Mouse (Mus musculus): ENCODE results near the gene Acp6. TPM values are rescaled to one million over a fixed set of nuclear protein-coding genes. Genes with fewer than 3 reads are reported as not detected.
A peak's percentile ranks its signal among the peaks of the same experiment; 100 is the strongest.

Acp6 gene
- total and polyA plus RNA-seq, 3 experiments: 34.4 to 66.9 TPM; not detected in 1

- Histone ChIP-seq H3K36me3 (ENCODE audit: control insufficient read depth in 1 of 2, insufficient read depth in 2 of 2, low read length in 2 of 2) (no peaks in the 10 kb centered on the region), H3K9me3 (replicated peaks; ENCODE audit: insufficient read depth, low read length) (no peaks in the 10 kb centered on the region), H3K4me1 (ENCODE audit: control insufficient read depth in 1 of 2, insufficient read depth in 2 of 2, low read length in 2 of 2) (peaks cover 0 to 4% of the 10 kb centered on the region in 2 experiments; a peak in 1 of 4 replicates), H3K79me2 (ENCODE audit: control insufficient read depth, insufficient read depth, low read length, poor library complexity) (no peaks in the 10 kb centered on the region), H3K9ac (ENCODE audit: control insufficient read depth, low read depth, low read length, poor library complexity, severe bottlenecking) (no peak overlapping the region), H3K4me3 (ENCODE audit: control insufficient read depth in 1 of 2, insufficient read depth in 1 of 2, low read depth in 2 of 2, low read length in 2 of 2) (no peak overlapping the region), H3K27me3 (ENCODE audit: control insufficient read depth in 1 of 2, insufficient read depth in 2 of 2, low read length in 2 of 2) (peaks cover 0 to 4% of the 10 kb centered on the region in 2 experiments; a peak in 3 of 4 replicates), H3K27ac (ENCODE audit: control insufficient read depth, low read depth, low read length) (no peak overlapping the region)
- peak; percentile 65 for DNase-seq (ENCODE audit: low read depth, low spot score)
- peak; percentile 73 for TF ChIP-seq ZC3H11A (IDR thresholded peaks at IDR 0.05; ENCODE audit: low read depth, low read length)
- peak; percentile 66 to 97 (median 89) for TF ChIP-seq CTCF (IDR thresholded peaks at IDR 0.05 in 2 of 3, conservative IDR thresholded peaks at IDR 0.05 in 1 of 3; ENCODE audit: control insufficient read depth in 1 of 3, insufficient read depth in 1 of 3, low read depth in 2 of 3, low read length in 3 of 3, poor library complexity in 1 of 3, severe bottlenecking in 1 of 3)
- TF ChIP-seq USF2 (IDR thresholded peaks at IDR 0.05; ENCODE audit: borderline replicate concordance in 1 of 2, insufficient read depth in 1 of 2, low read depth in 1 of 2, low read length in 2 of 2): no peak
- TF ChIP-seq TCF12 (IDR thresholded peaks at IDR 0.05; ENCODE audit: low read depth, low read length): no peak
- TF ChIP-seq JUND (IDR thresholded peaks at IDR 0.05; ENCODE audit: low read depth, low read length): no peak
- TF ChIP-seq SMC3 (IDR thresholded peaks at IDR 0.05; ENCODE audit: low read depth, low read length): peak; percentile 89
- TF ChIP-seq RAD21 (IDR thresholded peaks at IDR 0.05; ENCODE audit: low read depth, low read length): peak; percentile 70
- no peak for TF ChIP-seq ELF1 (IDR thresholded peaks at IDR 0.05; ENCODE audit: low read depth, low read length)
- TF ChIP-seq NRF1 (IDR thresholded peaks at IDR 0.05; ENCODE audit: insufficient read depth, low read depth, low read length, poor library complexity, severe bottlenecking): 0 out of 2 replicates have a peak, but pooled peaks have one; percentile 10
- no peak for TF ChIP-seq ETS1 (IDR thresholded peaks at IDR 0.05; ENCODE audit: low read depth, low read length)
- 0 out of 2 replicates have a peak, but pooled peaks have one; percentile 29 for TF ChIP-seq MAZ (IDR thresholded peaks at IDR 0.05; ENCODE audit: low read depth, low read length)
These were observed 25.2 kb downstream of the Acp6 start for GRCm38 (mm10) chr3:97183810-97184209.

GRCm38 (mm10) chr3:97185098-97185860, 26.7 kb downstream of the Acp6 start:
- H3K4me1 ChIP-seq (ENCODE audit: control insufficient read depth in 1 of 2, insufficient read depth in 2 of 2, low read length in 2 of 2): peaks cover 0 to 4% of the 10 kb centered on the region in 2 experiments; a peak in 1 of 4 replicates
- no peaks in the 10 kb centered on the region for H3K79me2 ChIP-seq (ENCODE audit: control insufficient read depth, insufficient read depth, low read length, poor library complexity)
- H3K27me3 ChIP-seq (ENCODE audit: control insufficient read depth in 1 of 2, insufficient read depth in 2 of 2, low read length in 2 of 2): peaks cover 0 to 5% of the 10 kb centered on the region in 2 experiments; a peak in 3 of 4 replicates
- H3K9ac ChIP-seq (ENCODE audit: control insufficient read depth, low read depth, low read length, poor library complexity, severe bottlenecking): no peak overlapping the region
- H3K9me3 ChIP-seq (replicated peaks; ENCODE audit: insufficient read depth, low read length): no peaks in the 10 kb centered on the region
- H3K27ac ChIP-seq (ENCODE audit: control insufficient read depth, low read depth, low read length): no peak overlapping the region
- peak; percentile 86 for DNase-seq (ENCODE audit: low read depth, low spot score)
- TF ChIP-seq SMC3 (IDR thresholded peaks at IDR 0.05; ENCODE audit: low read depth, low read length) (peak; percentile 96), TBP (IDR thresholded peaks at IDR 0.05; ENCODE audit: low read depth, low read length) (no peak), ZC3H11A (IDR thresholded peaks at IDR 0.05; ENCODE audit: low read depth, low read length) (peak; percentile 91), CTCF (IDR thresholded peaks at IDR 0.05 in 2 of 3, conservative IDR thresholded peaks at IDR 0.05 in 1 of 3; ENCODE audit: control insufficient read depth in 1 of 3, insufficient read depth in 1 of 3, low read depth in 2 of 3, low read length in 3 of 3, poor library complexity in 1 of 3, severe bottlenecking in 1 of 3) (peak; percentile 98 to 99 (median 98)), RAD21 (IDR thresholded peaks at IDR 0.05; ENCODE audit: low read depth, low read length) (peak; percentile 93), ZKSCAN1 (IDR thresholded peaks at IDR 0.05; ENCODE audit: low read depth, low read length) (no peak), NELFE (IDR thresholded peaks at IDR 0.05; ENCODE audit: low read depth, low read length) (no peak)
- no peaks in the 10 kb centered on the region for H3K36me3 ChIP-seq (ENCODE audit: control insufficient read depth in 1 of 2, insufficient read depth in 2 of 2, low read length in 2 of 2)
- no peak overlapping the region for H3K4me3 ChIP-seq (ENCODE audit: control insufficient read depth in 1 of 2, insufficient read depth in 1 of 2, low read depth in 2 of 2, low read length in 2 of 2)

All from MEL (cell line).